ENCODE assay signal across 19 mouse cellular contexts in genomic region chr7:82350421-82350820, GRCm38 (mm10). TPM values are rescaled to one million over a fixed set of nuclear protein-coding genes. Genes with fewer than 3 reads are reported as not detected.
"Had no signal": no experiment of that assay in that cellular context is flagged by ENCODE, and none has a peak within 500 bp of the region (broad histone marks: within the 10 kb centered on the region; RNA-seq: fewer than 3 reads in every experiment).

No protein-coding gene starts in this region.

- H3K4me1 ChIP-seq: limb, embryonic 15.5 days; liver, embryonic 12.5 days; lung, embryonic 15.5 days; megakaryocyte, embryonic 14.5 days; neural tube, embryonic 13.5 days; stomach, embryonic 15.5 days had no signal

- DNase-seq: kidney, adult 9 months; kidney, postnatal 36 days; layer of hippocampus, adult 9-11 months; layer of hippocampus, postnatal 36 days; lung, postnatal 14 days; retina, postnatal 1 day; right cerebral cortex, postnatal 4 days; thymus, adult 18-20 months; thymus, postnatal 14 days had no signal

- H3K4me2 ChIP-seq: limb, embryonic 15.5 days; liver, embryonic 12.5 days; lung, embryonic 15.5 days; midbrain, embryonic 11.5 days; neural tube, embryonic 13.5 days; stomach, embryonic 15.5 days had no signal

- ATAC-seq: liver, embryonic 12.5 days; midbrain, embryonic 16.5 days had no signal

- H3K4me3 ChIP-seq: limb, embryonic 15.5 days; liver, embryonic 12.5 days; lung, embryonic 15.5 days; megakaryocyte, embryonic 14.5 days; neural tube, embryonic 13.5 days; stomach, embryonic 15.5 days had no signal

- H3K9ac ChIP-seq: limb, embryonic 15.5 days; liver, embryonic 12.5 days; lung, embryonic 15.5 days; neural tube, embryonic 13.5 days; stomach, embryonic 15.5 days had no signal

- H3K9me3 ChIP-seq: limb, embryonic 15.5 days; liver, embryonic 12.5 days; lung, embryonic 15.5 days; megakaryocyte, embryonic 14.5 days; neural tube, embryonic 13.5 days; stomach, embryonic 15.5 days had no signal

- H3K27ac ChIP-seq: kidney, postnatal 0 days; limb, embryonic 15.5 days; liver, embryonic 12.5 days; lung, embryonic 15.5 days; macrophage; neural tube, embryonic 13.5 days; stomach, embryonic 15.5 days had no signal

- H3K36me3 ChIP-seq: limb, embryonic 15.5 days; liver, embryonic 12.5 days; lung, embryonic 15.5 days; neural tube, embryonic 13.5 days; stomach, embryonic 15.5 days had no signal

- H3K27me3 ChIP-seq: limb, embryonic 15.5 days; liver, embryonic 12.5 days; lung, embryonic 15.5 days; megakaryocyte, embryonic 14.5 days; neural tube, embryonic 13.5 days; stomach, embryonic 15.5 days had no signal

RNA-seq across cellular contexts. Expression of gene Adamtsl3, which starts 14.9 kb away (rescaled TPM):
- polyA plus RNA-seq: macrophage; midbrain, embryonic 11.5 days had no signal
